Mouse (Mus musculus) stomach, postnatal 0 days (tissue): ENCODE results near the gene Kri1.

ENCODE experiments used
- CTCF ChIP-seq: IDR thresholded peaks from 2 replicates; pipeline ENCODE4 v1.5.1; 2016; ENCODE audit warnings: antibody characterized with exemption, low read depth, mild to moderate bottlenecking, moderate library complexity
- EP300 ChIP-seq: optimal IDR thresholded peaks from 2 replicates; pipeline ENCODE3; 2016; ENCODE audit warnings: antibody characterized with exemption

- TF ChIP-seq CTCF (no peak), EP300 (no peak)
Observed at GRCm38 (mm10) chr9:21248326-21248725, 39.4 kb downstream of the Kri1 start, which contains the start of gene S1pr5.
